Mouse (Mus musculus): ENCODE measurements around the gene Vps8.

GRCm38 (mm10) chr16:21637201-21637819 is 214.4 kb downstream of the Vps8 start:
- TF ChIP-seq CTCF (conservative IDR thresholded peaks at IDR 0.05; ENCODE audit: insufficient read depth, insufficient read length, low read depth, low read length) (no peak), POLR2A (IDR thresholded peaks at IDR 0.05; ENCODE audit: low read depth, low read length) (no peak)
